Mouse (Mus musculus): ENCODE measurements around the gene Ppm1h. TPM values are rescaled to one million over a fixed set of nuclear protein-coding genes. Genes with fewer than 3 reads are reported as not detected.

Gene Ppm1h
- total and polyA plus RNA-seq, 3 experiments: 6.9 to 14.9 TPM; not detected in 1

DNA sequence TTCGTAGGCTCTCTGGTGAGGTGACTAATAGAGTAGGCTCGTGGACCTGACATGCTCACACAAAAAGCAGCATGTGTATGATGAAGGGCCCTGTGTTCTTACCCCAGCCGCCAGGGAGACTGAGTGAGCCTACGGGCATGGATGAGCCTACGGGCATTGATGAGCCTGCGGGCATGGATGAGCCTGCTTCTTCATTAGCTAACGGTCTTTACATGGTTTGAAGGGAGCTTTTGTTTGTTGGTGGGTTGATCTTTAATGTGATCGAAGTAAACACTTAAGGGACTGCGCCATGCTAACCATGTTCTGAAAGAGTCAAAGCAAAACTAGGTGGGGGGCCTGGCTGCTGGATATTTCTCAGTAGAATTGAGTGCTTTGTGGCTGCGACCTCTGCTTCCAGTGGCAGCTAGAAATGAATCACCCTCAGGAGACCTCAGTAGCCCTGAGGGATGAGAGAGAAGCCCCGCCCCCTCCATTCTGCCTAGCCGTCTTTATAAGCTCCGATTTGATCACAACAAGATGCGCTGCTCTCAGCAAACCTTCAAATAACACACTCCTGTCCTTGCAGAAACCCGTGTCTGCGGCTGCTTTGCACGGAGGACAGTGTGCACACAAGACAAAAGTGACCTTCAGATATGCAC lies 183.9 kb downstream of the Ppm1h start:
- no peaks in the 10 kb centered on the region for H3K79me2 ChIP-seq (ENCODE audit: control insufficient read depth, insufficient read depth, low read length, poor library complexity)
- no peak for DNase-seq (ENCODE audit: low read depth, low spot score)
- H3K27me3 ChIP-seq (ENCODE audit: control insufficient read depth in 1 of 2, insufficient read depth in 2 of 2, low read length in 2 of 2): no peaks in the 10 kb centered on the region

DNA sequence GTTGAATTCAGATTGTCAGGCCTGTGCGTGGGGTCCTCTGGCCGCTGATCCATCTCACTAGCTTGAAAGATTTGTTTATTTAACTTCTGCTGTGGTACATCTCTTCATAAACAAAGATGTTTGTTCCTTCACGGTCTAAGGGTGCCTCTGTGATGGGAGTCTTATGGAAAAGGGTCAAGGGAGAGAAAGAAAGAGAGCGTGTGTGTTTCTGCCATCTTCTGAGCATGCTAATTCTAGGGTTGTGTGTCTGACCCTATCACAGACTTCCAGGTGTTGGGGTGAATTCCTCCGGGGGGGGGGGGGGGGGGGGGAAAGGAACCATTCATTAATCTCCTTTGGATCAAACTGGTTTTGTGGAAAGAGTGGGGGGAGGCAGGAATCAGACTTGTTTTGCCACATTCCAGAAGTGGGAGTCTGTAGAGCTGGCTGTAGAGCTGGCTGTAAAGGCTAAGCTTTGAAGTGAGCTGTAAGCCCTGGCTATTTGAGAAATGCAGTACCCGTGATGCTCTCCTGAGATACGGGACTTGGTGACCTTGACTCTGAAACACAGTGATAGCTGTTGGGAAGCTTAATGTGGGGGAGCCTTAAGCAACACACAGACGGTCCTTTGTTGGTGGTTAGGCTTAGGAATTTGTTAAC lies 191.4 kb downstream of the Ppm1h start:
- DNase-seq (ENCODE audit: low read depth, low spot score): no peak
- peaks cover 0 to 4% of the 10 kb centered on the region in 2 experiments; a peak in 1 of 4 replicates for H3K4me1 ChIP-seq (ENCODE audit: control insufficient read depth in 1 of 2, insufficient read depth in 2 of 2, low read length in 2 of 2)
- H3K27me3 ChIP-seq (ENCODE audit: control insufficient read depth in 1 of 2, insufficient read depth in 2 of 2, low read length in 2 of 2): no peaks in the 10 kb centered on the region
- no peaks in the 10 kb centered on the region for H3K9me3 ChIP-seq (replicated peaks; ENCODE audit: insufficient read depth, low read length)
- no peak overlapping the region for H3K4me3 ChIP-seq (ENCODE audit: control insufficient read depth in 1 of 2, insufficient read depth in 1 of 2, low read depth in 2 of 2, low read length in 2 of 2)
- no peak overlapping the region for H3K27ac ChIP-seq (ENCODE audit: control insufficient read depth, low read depth, low read length)
- TF ChIP-seq MEF2A (IDR thresholded peaks at IDR 0.05; ENCODE audit: extremely low read depth, insufficient replicate concordance, low read depth, low read length, poor library complexity, severe bottlenecking): no peak
- TF ChIP-seq ZC3H11A (IDR thresholded peaks at IDR 0.05; ENCODE audit: low read depth, low read length): no peak
- TF ChIP-seq RAD21 (IDR thresholded peaks at IDR 0.05; ENCODE audit: low read depth, low read length): no peak
- TF ChIP-seq KAT2A (conservative IDR thresholded peaks at IDR 0.05; ENCODE audit: low read depth, low read length): no peak
- TF ChIP-seq ETS1 (IDR thresholded peaks at IDR 0.05; ENCODE audit: low read depth, low read length): no peak
- TF ChIP-seq GATA1 (IDR thresholded peaks at IDR 0.05; ENCODE audit: low read depth, low read length): no peak
- no peak for TF ChIP-seq POLR2AphosphoS2 (IDR thresholded peaks at IDR 0.05; ENCODE audit: low read length)
- no peak for TF ChIP-seq USF2 (IDR thresholded peaks at IDR 0.05; ENCODE audit: borderline replicate concordance in 1 of 2, insufficient read depth in 1 of 2, low read depth in 1 of 2, low read length in 2 of 2)
- TF ChIP-seq RCOR1 (IDR thresholded peaks at IDR 0.05; ENCODE audit: low read depth, low read length): no peak
- no peak for TF ChIP-seq POLR2AphosphoS5 (IDR thresholded peaks at IDR 0.05; ENCODE audit: borderline replicate concordance, low read depth, low read length)
- TF ChIP-seq EP300 (IDR thresholded peaks at IDR 0.05; ENCODE audit: low read depth in 1 of 2, low read length in 2 of 2): no peak
- TF ChIP-seq CHD2 (IDR thresholded peaks at IDR 0.05; ENCODE audit: low read length): no peak
- no peak for TF ChIP-seq MYB (IDR thresholded peaks at IDR 0.05; ENCODE audit: low read depth, low read length)
- TF ChIP-seq HCFC1 (IDR thresholded peaks at IDR 0.05; ENCODE audit: low read depth, low read length): no peak
- TF ChIP-seq TAL1 (IDR thresholded peaks at IDR 0.05; ENCODE audit: low read length): no peak
- TF ChIP-seq MAX (IDR thresholded peaks at IDR 0.05; ENCODE audit: low read length): no peak
- no peak for TF ChIP-seq CHD1 (IDR thresholded peaks at IDR 0.05; ENCODE audit: low read depth, low read length)
- H3K36me3 ChIP-seq (ENCODE audit: control insufficient read depth in 1 of 2, insufficient read depth in 2 of 2, low read length in 2 of 2): no peaks in the 10 kb centered on the region; a peak in 1 of 4 replicates
- no peaks in the 10 kb centered on the region for H3K79me2 ChIP-seq (ENCODE audit: control insufficient read depth, insufficient read depth, low read length, poor library complexity)
- H3K9ac ChIP-seq (ENCODE audit: control insufficient read depth, low read depth, low read length, poor library complexity, severe bottlenecking): no peak overlapping the region

More for the DNA sequence above, 183.9 kb downstream of the Ppm1h start:
- H3K36me3 ChIP-seq (ENCODE audit: control insufficient read depth in 1 of 2, insufficient read depth in 2 of 2, low read length in 2 of 2): no peaks in the 10 kb centered on the region
- no peak overlapping the region for H3K4me3 ChIP-seq (ENCODE audit: control insufficient read depth in 1 of 2, insufficient read depth in 1 of 2, low read depth in 2 of 2, low read length in 2 of 2)
- no peak for TF ChIP-seq JUND (IDR thresholded peaks at IDR 0.05; ENCODE audit: low read depth, low read length)
- TF ChIP-seq ZMIZ1 (IDR thresholded peaks at IDR 0.05; ENCODE audit: low read depth, low read length): no peak
- TF ChIP-seq EP300 (IDR thresholded peaks at IDR 0.05; ENCODE audit: low read depth in 1 of 2, low read length in 2 of 2): no peak
- TF ChIP-seq ETS1 (IDR thresholded peaks at IDR 0.05; ENCODE audit: low read depth, low read length): no peak
- TF ChIP-seq MYB (IDR thresholded peaks at IDR 0.05; ENCODE audit: low read depth, low read length): no peak
- TF ChIP-seq KAT2A (conservative IDR thresholded peaks at IDR 0.05; ENCODE audit: low read depth, low read length): no peak
- TF ChIP-seq TAL1 (IDR thresholded peaks at IDR 0.05; ENCODE audit: low read length): no peak
- H3K9me3 ChIP-seq (replicated peaks; ENCODE audit: insufficient read depth, low read length): no peaks in the 10 kb centered on the region
- H3K27ac ChIP-seq (ENCODE audit: control insufficient read depth, low read depth, low read length): no peak overlapping the region
- H3K9ac ChIP-seq (ENCODE audit: control insufficient read depth, low read depth, low read length, poor library complexity, severe bottlenecking): no peak overlapping the region
- H3K4me1 ChIP-seq (ENCODE audit: control insufficient read depth in 1 of 2, insufficient read depth in 2 of 2, low read length in 2 of 2): no peaks in the 10 kb centered on the region
